Mouse (Mus musculus) cortical plate, adult 2 months (tissue): ENCODE measurements around the gene Xiap.

Source experiments
- CTCF ChIP-seq: fragments of 200-500 bp; IDR thresholded peaks from 2 replicates; pipeline ENCODE4 v1.5.1; 2011; ENCODE audit warnings: mild to moderate bottlenecking, control low read depth, low read length; ENCODE audit not compliant: insufficient read depth; ENCODE audit errors: extremely low read depth
- POLR2A ChIP-seq: fragments of 200-500 bp; IDR thresholded peaks from 2 replicates; pipeline ENCODE4 v1.6.1; 2011; ENCODE audit warnings: mild to moderate bottlenecking, low read length, control low read depth; ENCODE audit not compliant: insufficient read depth; ENCODE audit errors: extremely low read depth

- TF ChIP-seq CTCF (no peak), POLR2A (no peak)
These were observed 28.3 kb downstream of the Xiap start for GRCm38 (mm10) chrX:42087731-42088130.
